8 mouse cellular contexts compared by ENCODE assay signal in genomic region chr13:111489502-111489801, GRCm38 (mm10). TPM values are rescaled to one million over a fixed set of nuclear protein-coding genes. Genes with fewer than 3 reads are reported as not detected.
DNase-seq lines count a peak whose midpoint lies in the region; ATAC-seq lines count a peak whose summit lies in the region.

No protein-coding gene starts in this region.

- H3K36me3 ChIP-seq in heart, embryonic 16.5 days (ENCODE audit: control insufficient read depth, insufficient read depth) = no peaks in the 10 kb centered on the region
- H3K36me3 ChIP-seq in intestine, embryonic 14.5 days (ENCODE audit: control insufficient read depth, insufficient read depth, low read length) = no peaks in the 10 kb centered on the region
- no peaks in the 10 kb centered on the region for H3K36me3 ChIP-seq in midbrain, embryonic 14.5 days (ENCODE audit: control insufficient read depth, insufficient read depth, low read length)

- H3K9me3 ChIP-seq in heart, embryonic 16.5 days (replicated peaks; ENCODE audit: control insufficient read depth, low read length) = no peaks in the 10 kb centered on the region
- no peaks in the 10 kb centered on the region for H3K9me3 ChIP-seq in intestine, embryonic 14.5 days (ENCODE audit: control insufficient read depth, low read length)
- H3K9me3 ChIP-seq in midbrain, embryonic 14.5 days (ENCODE audit: control insufficient read depth, low read length) = no peaks in the 10 kb centered on the region

- H3K9ac ChIP-seq in heart, embryonic 16.5 days (ENCODE audit: low read length) = peak overlapping the region; percentile 99
- H3K9ac ChIP-seq in intestine, embryonic 14.5 days (ENCODE audit: low read length) = peak overlapping the region; percentile 97
- peak overlapping the region; percentile 85 for H3K9ac ChIP-seq in midbrain, embryonic 14.5 days (replicated peaks; ENCODE audit: low read length)

- peaks cover 6% of the 10 kb centered on the region for H3K27me3 ChIP-seq in heart, embryonic 16.5 days (ENCODE audit: control insufficient read depth, insufficient read depth, low read length)
- peaks cover 21% of the 10 kb centered on the region for H3K27me3 ChIP-seq in intestine, embryonic 14.5 days (replicated peaks; ENCODE audit: control insufficient read depth, insufficient read depth, low read length)
- peaks cover 23% of the 10 kb centered on the region for H3K27me3 ChIP-seq in midbrain, embryonic 14.5 days (ENCODE audit: control insufficient read depth, insufficient read depth, low read length)

- H3K4me1 ChIP-seq in heart, embryonic 16.5 days (ENCODE audit: control insufficient read depth, insufficient read depth, low read length) = peaks cover 13% of the 10 kb centered on the region
- H3K4me1 ChIP-seq in brown adipose tissue, adult 24 weeks (ENCODE audit: control insufficient read depth, insufficient read depth, insufficient read length, low read length) = peaks cover 2% of the 10 kb centered on the region; the same call in 1 of the 2 replicates
- H3K4me1 ChIP-seq in intestine, embryonic 14.5 days (replicated peaks; ENCODE audit: control insufficient read depth, insufficient read depth, low read length) = peaks cover 25% of the 10 kb centered on the region
- peaks cover 28% of the 10 kb centered on the region for H3K4me1 ChIP-seq in midbrain, embryonic 14.5 days (ENCODE audit: control insufficient read depth, insufficient read depth, low read length)

- H3K4me2 ChIP-seq in heart, embryonic 16.5 days (ENCODE audit: low read depth, low read length) = peak overlapping the region; percentile 79
- H3K4me2 ChIP-seq in intestine, embryonic 14.5 days (ENCODE audit: low read length) = peak overlapping the region; percentile 88; the same call in 1 of the 2 replicates
- H3K4me2 ChIP-seq in midbrain, embryonic 14.5 days (ENCODE audit: low read length) = peak overlapping the region; percentile 89

- WGBS in heart, embryonic 16.5 days = under 1% methylated on average over 32 of the region's 33 CpGs
- WGBS in intestine, embryonic 14.5 days = 0% methylated on average over 18 of the region's 33 CpGs
- under 1% methylated on average over 31 of the region's 33 CpGs for WGBS in midbrain, embryonic 14.5 days

- no peak for DNase-seq in heart, adult 8-10 months (ENCODE audit: low spot score)
- DNase-seq in intestine, embryonic 14.5 days (ENCODE audit: low spot score) = no peak
- DNase-seq in midbrain, embryonic 14.5 days = no peak
- DNase-seq in right cerebral cortex, postnatal 4 days = no peak
- no peak for DNase-seq in layer of hippocampus, postnatal 10 days (ENCODE audit: low spot score in 2 of 2)
- DNase-seq in layer of hippocampus, adult 9-11 months = no peak

- ATAC-seq in heart, embryonic 16.5 days (replicated peaks; ENCODE audit: extremely low read depth, insufficient read depth, low FRiP score) = no peak
- no peak for ATAC-seq in intestine, embryonic 14.5 days (replicated peaks; ENCODE audit: low FRiP score, low TSS enrichment, low read depth)
- ATAC-seq in midbrain, embryonic 14.5 days (ENCODE audit: low FRiP score, low TSS enrichment) = no peak; the same call in 1 of the 2 replicates

- H3K27ac ChIP-seq in heart, embryonic 16.5 days (ENCODE audit: low read length) = peak overlapping the region; percentile 99
- H3K27ac ChIP-seq in brown adipose tissue, adult 24 weeks (replicated peaks; ENCODE audit: low read depth, low read length) = peak overlapping the region; percentile 91
- peak overlapping the region; percentile 98 for H3K27ac ChIP-seq in intestine, embryonic 14.5 days (ENCODE audit: low read depth)
- peak overlapping the region; percentile 98 for H3K27ac ChIP-seq in midbrain, embryonic 14.5 days (replicated peaks; ENCODE audit: low read depth, low read length)

- peak overlapping the region; percentile 75 for H3K4me3 ChIP-seq in heart, embryonic 16.5 days (ENCODE audit: low read length)
- peak overlapping the region; percentile 88 for H3K4me3 ChIP-seq in brown adipose tissue, adult 24 weeks (ENCODE audit: insufficient read depth, low read depth, low read length)
- peak overlapping the region; percentile 90 for H3K4me3 ChIP-seq in intestine, embryonic 14.5 days (ENCODE audit: low read depth, low read length)
- H3K4me3 ChIP-seq in midbrain, embryonic 14.5 days (replicated peaks; ENCODE audit: low read depth, low read length) = peak overlapping the region; percentile 86

RNA-seq across cellular contexts. Expression of gene Gpbp1, which starts 0.5 kb away (rescaled TPM):
- polyA plus RNA-seq in heart, embryonic 16.5 days (2015; fragmentation: Nextera tagmentation; extraction: Ambion mirVana) = 51.9 and 58.3 TPM in 2 replicates
- 10 to 100 TPM; 49.2 to 57.7 (median 53.1) TPM for total RNA-seq in heart, adult 8-10 months (2022)
- polyA plus RNA-seq in brown adipose tissue, adult 24 weeks (2012; ENCODE audit: insufficient read depth, insufficient read length, missing spikeins) = 43.1 and 62.8 TPM in 2 replicates
- polyA plus RNA-seq in intestine, embryonic 14.5 days (2014; fragmentation: Nextera tagmentation; extraction: Ambion mirVana) = 80.3 and 89.3 TPM in 2 replicates
- 85.2 and 127 TPM in 2 replicates for polyA plus RNA-seq in midbrain, embryonic 14.5 days (2014; fragmentation: Nextera tagmentation; extraction: Ambion mirVana)
- 10 to 100 TPM; 75.1 to 82.4 TPM for total RNA-seq in layer of hippocampus, postnatal 10 days (2021)
